Mouse (Mus musculus) neural tube, embryonic 11.5 days (tissue): ENCODE data around the gene Il10rb. TPM values are rescaled to one million over a fixed set of nuclear protein-coding genes. Genes with fewer than 3 reads are reported as not detected.

Source experiments
- ATAC-seq: fragments of 200-750 bp; cut with Nextera tagmentation; 2 replicates; pipeline ENCODE4 v1.8.0; 2017; ENCODE audit warnings: moderate number of reproducible peaks, mild to moderate bottlenecking, moderate TSS enrichment, moderate library complexity; ENCODE audit not compliant: insufficient read depth, low FRiP score, low TSS enrichment
- DNase-seq: peaks from one replicate; pipeline ENCODE4 v3.0.0-alpha.2; 2015; ENCODE audit warnings: low spot score
- H3K27ac ChIP-seq: fragments of 300-500 bp; sonication (generic); 2 replicates; pipeline ENCODE4 v1.5.1; 2014; ENCODE audit warnings: low read depth, mild to moderate bottlenecking, low read length
- H3K27me3 ChIP-seq: fragments of 300-500 bp; sonication (generic); 2 replicates; pipeline ENCODE4 v1.6.1; 2014; ENCODE audit warnings: mild to moderate bottlenecking, low read length, mixed read lengths; ENCODE audit not compliant: control insufficient read depth, insufficient read depth
- H3K36me3 ChIP-seq: fragments of 300-500 bp; sonication (generic); 2 replicates; pipeline ENCODE4 v1.6.1; 2014; ENCODE audit warnings: mild to moderate bottlenecking, low read length, moderate library complexity, mixed read lengths; ENCODE audit not compliant: control insufficient read depth, insufficient read depth
- H3K4me1 ChIP-seq: fragments of 300-500 bp; sonication (generic); 2 replicates; pipeline ENCODE4 v1.6.1; 2014; ENCODE audit warnings: low read length, mixed read lengths; ENCODE audit not compliant: control insufficient read depth, insufficient read depth
- H3K4me2 ChIP-seq: fragments of 300-500 bp; sonication (generic); 2 replicates; pipeline ENCODE4 v1.6.1; 2014; ENCODE audit warnings: low read depth, mild to moderate bottlenecking, moderate library complexity
- H3K4me3 ChIP-seq: fragments of 300-500 bp; sonication (generic); 2 replicates; pipeline ENCODE4 v1.5.1; 2014; ENCODE audit warnings: low read depth, low read length
- H3K9ac ChIP-seq: fragments of 300-500 bp; sonication (generic); 2 replicates; pipeline ENCODE4 v1.6.1; 2014; ENCODE audit warnings: mild to moderate bottlenecking, low read length
- H3K9me3 ChIP-seq: fragments of 300-500 bp; sonication (generic); 2 replicates; pipeline ENCODE4 v1.6.1; 2016; ENCODE audit warnings: low read length; ENCODE audit not compliant: control insufficient read depth
- WGBS: fragments of 180-500 bp; shearing (Covaris S2); extraction: QIAGEN DNeasy Blood & Tissue Kit; methylation state at CpG from one replicate; pipeline ENCODE4 v1.1.7; 2014; 5-methylcytosine and 5-hydroxymethylcytosine counted together
- polyA plus RNA-seq: library from polyadenylated mRNA; unstranded; fragments of >200 nt; fragmentation: Nextera tagmentation; extraction: Ambion mirVana; gene quantifications from 2 replicates; pipeline ENCODE4 v1.2.1, GENCODE M21; 2014

The Il10rb gene
- polyA plus RNA-seq, 1 experiment from 2014 or later = 6.8 TPM

DNA sequence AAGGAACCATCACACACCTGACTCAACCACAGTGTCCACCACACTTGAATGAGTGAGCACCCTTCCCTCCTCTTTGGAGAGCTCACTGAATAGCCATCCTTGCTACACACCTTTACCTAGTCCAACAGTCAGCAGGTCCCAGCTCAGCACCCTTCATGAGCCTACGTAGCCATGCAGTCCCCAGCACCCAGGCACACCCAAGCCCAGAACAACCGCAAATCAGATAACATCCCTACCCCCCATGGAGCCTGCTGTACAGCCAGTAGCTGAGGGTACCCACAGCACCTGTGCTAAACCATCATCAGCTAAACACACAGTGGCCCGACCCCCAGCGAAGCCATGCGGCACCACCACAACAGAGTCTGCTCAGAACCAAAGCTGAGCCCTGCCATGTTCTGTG is 42.1 kb downstream of the Il10rb start:
- H3K36me3 ChIP-seq = no peaks in the 10 kb centered on the region
- H3K4me1 ChIP-seq = no peaks in the 10 kb centered on the region
- H3K27ac ChIP-seq = no peak overlapping the region
- H3K4me2 ChIP-seq = no peak overlapping the region
- H3K27me3 ChIP-seq = no peaks in the 10 kb centered on the region
- WGBS = 92% methylated on average over 5 of the region's 5 CpGs
- no peaks in the 10 kb centered on the region for H3K9me3 ChIP-seq
- DNase-seq (no peak), ATAC-seq (no peak)
- H3K9ac ChIP-seq = no peak overlapping the region
- H3K4me3 ChIP-seq = no peak overlapping the region

DNA sequence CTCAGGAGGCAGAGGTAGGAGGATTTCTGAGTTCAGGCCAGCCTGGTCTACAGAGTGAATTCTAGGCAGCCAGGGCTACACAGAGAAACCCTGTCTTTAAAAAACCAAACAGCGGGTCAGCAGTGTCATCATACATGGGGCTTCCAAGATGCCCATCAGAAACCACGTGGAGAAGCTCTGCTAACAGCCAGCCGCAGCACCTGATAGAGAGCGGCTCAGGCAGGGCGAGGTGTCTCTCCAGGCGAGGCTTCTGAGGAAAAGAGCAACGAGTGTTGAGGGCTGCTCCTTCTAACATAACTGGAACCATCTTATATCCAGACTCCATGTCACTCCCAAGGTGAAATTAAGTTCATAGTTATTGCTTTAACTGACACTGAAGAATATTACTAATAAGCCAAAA is 42.9 kb downstream of the Il10rb start:
- no peak for ATAC-seq
- H3K4me3 ChIP-seq = no peak overlapping the region

DNA sequence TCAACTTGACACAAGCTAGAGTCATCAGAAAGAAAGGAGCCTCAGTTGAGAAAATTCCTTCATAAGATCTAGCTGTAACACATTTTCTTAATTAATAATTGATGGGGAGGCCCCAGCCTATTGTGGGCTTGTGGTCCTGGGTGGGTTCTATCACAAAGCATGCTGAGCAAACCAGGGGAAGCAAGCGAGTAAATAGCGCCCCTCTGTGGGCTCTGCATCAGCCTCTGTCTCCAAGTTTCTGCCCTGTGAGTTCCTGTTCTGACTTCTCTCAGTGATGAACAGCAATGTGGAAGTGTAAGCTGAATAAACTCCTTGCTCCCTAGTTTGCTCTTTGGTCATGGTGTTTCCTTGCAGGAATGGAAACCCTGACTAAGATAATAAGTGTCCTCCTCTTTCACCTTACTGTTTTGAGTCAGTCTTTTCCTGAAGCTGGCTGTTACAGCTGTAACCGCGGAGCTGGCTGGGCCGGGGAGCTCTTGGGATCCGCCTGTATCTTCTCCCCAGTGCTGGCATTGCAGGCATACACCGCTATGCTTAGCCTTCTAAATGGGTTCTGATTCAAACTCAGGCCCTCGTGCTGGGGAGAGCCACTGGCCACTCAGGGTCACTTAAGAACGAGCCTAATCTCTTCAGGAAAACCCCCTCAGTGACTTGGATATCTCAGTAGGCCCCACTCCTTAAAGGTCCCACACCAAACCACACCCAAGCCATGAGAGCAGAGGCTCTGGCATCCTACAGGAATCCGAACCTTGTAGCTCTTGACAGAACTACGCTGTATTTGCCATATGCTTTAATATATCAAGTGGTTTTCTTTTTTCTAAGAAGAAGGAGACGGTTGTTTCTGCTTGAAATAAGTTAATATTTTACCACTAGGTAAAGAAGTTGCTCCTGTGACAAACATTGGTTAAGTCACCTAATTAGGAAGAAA is 44.4 kb downstream of the Il10rb start:
- H3K27me3 ChIP-seq = no peaks in the 10 kb centered on the region
- H3K27ac ChIP-seq = no peak overlapping the region
- H3K4me1 ChIP-seq = no peaks in the 10 kb centered on the region
- H3K4me2 ChIP-seq = no peak overlapping the region
- ATAC-seq = no peak
- no peak overlapping the region for H3K4me3 ChIP-seq
- H3K9ac ChIP-seq = no peak overlapping the region
- no peaks in the 10 kb centered on the region for H3K36me3 ChIP-seq
- no peak for DNase-seq
- H3K9me3 ChIP-seq = no peaks in the 10 kb centered on the region
- 85% methylated on average over 12 of the region's 12 CpGs for WGBS

More for the DNA sequence above, 42.9 kb downstream of the Il10rb start:
- Histone ChIP-seq H3K27me3 (no peaks in the 10 kb centered on the region), H3K4me1 (no peaks in the 10 kb centered on the region), H3K27ac (no peak overlapping the region), H3K4me2 (no peak overlapping the region), H3K9me3 (no peaks in the 10 kb centered on the region), H3K36me3 (no peaks in the 10 kb centered on the region), H3K9ac (no peak overlapping the region)
- DNase-seq = no peak
- 87% methylated on average over 7 of the region's 7 CpGs for WGBS

DNA sequence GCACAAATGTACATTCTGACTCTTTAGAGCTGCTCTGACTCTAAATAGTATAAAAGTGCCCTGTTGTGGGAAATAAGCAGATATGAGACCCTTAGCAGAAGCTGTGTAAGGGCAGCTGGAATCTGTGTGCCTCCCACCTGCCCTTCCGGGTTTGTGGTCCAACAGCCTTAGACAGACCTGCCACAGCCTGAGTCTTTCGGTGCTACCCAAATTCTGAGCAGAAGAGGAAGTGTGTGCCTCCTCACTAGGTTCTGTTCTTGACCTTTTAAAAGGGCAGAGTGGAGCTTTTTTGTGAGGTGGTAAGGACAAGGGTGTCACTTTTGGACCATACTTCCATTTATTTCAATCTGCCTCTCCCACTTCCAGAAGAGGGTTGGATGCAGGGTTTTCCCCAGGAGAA is 46.0 kb downstream of the Il10rb start:
- Histone ChIP-seq H3K4me3 (no peak overlapping the region), H3K4me2 (no peak overlapping the region), H3K9me3 (no peaks in the 10 kb centered on the region), H3K4me1 (no peaks in the 10 kb centered on the region), H3K36me3 (no peaks in the 10 kb centered on the region), H3K9ac (no peak overlapping the region), H3K27me3 (no peaks in the 10 kb centered on the region), H3K27ac (no peak overlapping the region)
- DNase-seq = no peak
- ATAC-seq = no peak
- 86% methylated on average over 2 of the region's 2 CpGs for WGBS

DNA sequence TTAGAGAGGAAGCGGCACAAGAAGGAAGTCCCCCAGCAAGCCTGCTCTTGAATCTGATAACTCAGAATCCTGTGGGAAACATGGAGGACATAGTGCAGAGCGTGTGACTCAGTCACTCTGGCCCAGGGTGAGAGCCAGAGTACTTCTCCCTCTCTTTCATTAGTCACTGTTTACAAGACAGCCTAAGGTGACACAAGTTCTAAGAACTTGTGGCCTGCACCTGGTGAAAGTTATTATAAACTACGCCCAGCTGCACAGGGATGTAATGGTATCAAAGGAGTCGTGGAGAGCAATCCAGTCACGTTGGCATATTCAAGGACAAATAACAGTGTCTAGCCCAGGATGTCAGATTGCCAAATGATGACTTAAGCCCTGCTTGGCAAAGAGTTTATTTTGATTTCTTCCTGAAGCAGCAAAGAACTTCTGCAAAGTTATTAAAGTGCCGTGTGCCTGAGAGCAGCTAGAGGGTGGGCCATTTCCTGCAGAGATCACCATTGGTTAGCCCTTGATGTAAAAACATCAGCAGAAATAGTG is 46.5 kb downstream of the Il10rb start:
- Histone ChIP-seq H3K4me2 (no peak overlapping the region), H3K27me3 (no peaks in the 10 kb centered on the region), H3K9ac (no peak overlapping the region), H3K4me3 (no peak overlapping the region), H3K36me3 (no peaks in the 10 kb centered on the region), H3K4me1 (no peaks in the 10 kb centered on the region), H3K9me3 (no peaks in the 10 kb centered on the region), H3K27ac (no peak overlapping the region)
- ATAC-seq (no peak), DNase-seq (no peak)
- WGBS = 86% methylated on average over 6 of the region's 6 CpGs

DNA sequence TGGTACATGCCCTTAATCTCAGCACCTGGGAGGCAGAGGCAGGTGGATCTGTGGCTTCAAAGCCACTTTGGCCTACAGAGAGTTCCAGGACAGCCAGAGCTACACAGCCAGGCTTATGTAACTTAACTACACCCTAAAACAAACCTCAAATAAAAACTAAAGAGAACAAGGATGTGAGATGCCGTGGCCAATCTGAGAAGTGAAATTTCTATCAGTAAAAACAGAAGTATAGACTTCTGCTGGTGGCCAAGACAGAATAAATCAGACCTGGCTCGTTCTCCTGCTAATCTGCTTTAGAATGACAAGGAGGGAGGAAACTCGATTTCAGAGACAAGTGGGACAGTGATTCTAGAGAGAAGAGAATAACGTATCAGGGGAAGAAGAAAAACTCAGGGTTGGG is 49.9 kb downstream of the Il10rb start:
- H3K4me2 ChIP-seq = no peak overlapping the region
- no peaks in the 10 kb centered on the region for H3K4me1 ChIP-seq
- no peak for DNase-seq
- no peak overlapping the region for H3K27ac ChIP-seq
- no peak overlapping the region for H3K4me3 ChIP-seq
- no peaks in the 10 kb centered on the region for H3K36me3 ChIP-seq
- no peak for ATAC-seq
- no peaks in the 10 kb centered on the region for H3K27me3 ChIP-seq
- no peaks in the 10 kb centered on the region for H3K9me3 ChIP-seq
- H3K9ac ChIP-seq = no peak overlapping the region
- 80% methylated on average over 4 of the region's 4 CpGs for WGBS

DNA sequence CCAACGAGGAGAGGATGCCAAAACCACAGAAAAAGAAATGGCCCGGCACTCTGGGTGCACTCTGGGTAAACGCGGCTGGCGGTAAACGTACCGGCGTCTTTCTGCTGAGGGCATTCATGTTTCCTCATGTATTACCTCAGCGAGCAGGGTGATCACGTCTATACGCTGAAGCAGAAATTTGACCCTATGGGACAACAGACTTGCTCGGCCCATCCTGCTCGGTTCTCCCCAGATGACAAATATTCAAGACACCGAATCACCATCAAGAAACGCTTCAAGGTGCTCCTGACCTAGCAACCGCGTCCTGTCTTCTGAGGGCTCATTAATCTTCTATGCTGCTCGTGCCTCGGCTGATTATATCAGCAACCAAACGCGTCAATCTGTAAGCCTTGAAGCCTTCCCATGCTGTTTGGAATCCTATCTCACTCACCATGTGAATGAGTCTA is 52.4 kb downstream of the Il10rb start:
- H3K4me1 ChIP-seq = peaks cover 3% of the 10 kb centered on the region; the same call in 1 of the 2 replicates
- no peaks in the 10 kb centered on the region for H3K27me3 ChIP-seq
- H3K27ac ChIP-seq = no peak overlapping the region
- no peak for DNase-seq
- ATAC-seq = no peak
- WGBS = 83% methylated on average over 21 of the region's 21 CpGs
- H3K9ac ChIP-seq = no peak overlapping the region
- no peak overlapping the region for H3K4me2 ChIP-seq
- H3K9me3 ChIP-seq = no peaks in the 10 kb centered on the region
- no peak overlapping the region for H3K4me3 ChIP-seq
- H3K36me3 ChIP-seq = no peaks in the 10 kb centered on the region

DNA sequence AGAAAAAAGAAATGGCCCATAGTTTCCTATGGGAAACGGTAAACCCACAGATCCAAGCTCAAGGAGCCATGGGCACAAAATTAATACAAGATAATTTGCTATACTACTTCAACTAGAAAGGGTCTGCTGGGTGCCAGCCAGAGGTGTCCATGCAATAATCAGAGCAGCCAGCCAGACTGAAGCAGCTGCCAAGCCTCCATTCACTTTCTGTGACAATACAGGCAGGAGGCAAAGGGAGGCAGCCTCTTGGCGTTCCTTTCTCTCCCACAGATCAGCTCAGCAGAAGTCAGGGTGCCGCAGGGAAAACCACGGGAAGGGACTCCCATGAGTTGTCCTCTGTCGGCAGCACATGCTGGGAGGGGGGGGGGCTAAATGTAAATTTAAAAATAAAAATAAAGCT is 53.0 kb downstream of the Il10rb start:
- Histone ChIP-seq H3K27ac (no peak overlapping the region), H3K4me1 (peaks cover 3% of the 10 kb centered on the region; the same call in 1 of the 2 replicates), H3K9ac (no peak overlapping the region), H3K4me2 (no peak overlapping the region), H3K36me3 (no peaks in the 10 kb centered on the region), H3K27me3 (no peaks in the 10 kb centered on the region), H3K9me3 (no peaks in the 10 kb centered on the region), H3K4me3 (no peak overlapping the region)
- 62% methylated on average over 5 of the region's 5 CpGs for WGBS
- ATAC-seq = no peak
- DNase-seq = no peak

DNA sequence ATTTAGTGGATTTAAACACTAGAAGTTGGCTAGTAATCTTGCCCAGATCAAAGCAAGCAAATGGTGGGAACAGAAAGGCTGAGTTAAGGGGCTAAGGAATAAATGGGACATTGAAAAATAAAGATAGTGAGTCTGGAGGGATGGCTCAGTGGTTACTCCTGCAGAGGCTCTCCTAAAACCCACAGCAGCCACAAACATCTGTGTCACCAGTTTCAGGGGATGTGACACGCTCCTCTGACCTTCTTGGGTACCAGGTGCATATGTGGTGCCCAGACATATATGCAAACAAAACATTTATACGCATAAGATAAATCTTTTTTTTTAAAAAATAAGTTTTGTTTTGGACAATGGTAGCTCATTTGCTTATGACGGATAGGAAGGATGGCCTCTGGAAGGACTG is 53.4 kb downstream of the Il10rb start:
- 91% methylated on average over 3 of the region's 3 CpGs for WGBS

More for the DNA sequence above, 53.4 kb downstream of the Il10rb start:
- DNase-seq (no peak), ATAC-seq (no peak)
- Histone ChIP-seq H3K9me3 (no peaks in the 10 kb centered on the region), H3K36me3 (no peaks in the 10 kb centered on the region), H3K4me3 (no peak overlapping the region), H3K27me3 (no peaks in the 10 kb centered on the region), H3K4me2 (no peak overlapping the region), H3K9ac (no peak overlapping the region), H3K4me1 (peaks cover 3% of the 10 kb centered on the region; the same call in 1 of the 2 replicates), H3K27ac (no peak overlapping the region)
